Mouse (Mus musculus): ENCODE measurements around the gene Rnls. TPM values are rescaled to one million over a fixed set of nuclear protein-coding genes. Genes with fewer than 3 reads are reported as not detected.

Gene Rnls
- total RNA-seq, 2 experiments from 2014 or later, result 2.0 TPM; not detected in 1

GRCm38 (mm10) chr19:33113746-33114145, 278.3 kb downstream of the Rnls start:
- no peak for ATAC-seq (replicated peaks; ENCODE audit: poor library complexity, severe bottlenecking)

GRCm38 (mm10) chr19:33110404-33110803, 281.7 kb downstream of the Rnls start:
- no peak for ATAC-seq (replicated peaks; ENCODE audit: poor library complexity, severe bottlenecking)

DNA sequence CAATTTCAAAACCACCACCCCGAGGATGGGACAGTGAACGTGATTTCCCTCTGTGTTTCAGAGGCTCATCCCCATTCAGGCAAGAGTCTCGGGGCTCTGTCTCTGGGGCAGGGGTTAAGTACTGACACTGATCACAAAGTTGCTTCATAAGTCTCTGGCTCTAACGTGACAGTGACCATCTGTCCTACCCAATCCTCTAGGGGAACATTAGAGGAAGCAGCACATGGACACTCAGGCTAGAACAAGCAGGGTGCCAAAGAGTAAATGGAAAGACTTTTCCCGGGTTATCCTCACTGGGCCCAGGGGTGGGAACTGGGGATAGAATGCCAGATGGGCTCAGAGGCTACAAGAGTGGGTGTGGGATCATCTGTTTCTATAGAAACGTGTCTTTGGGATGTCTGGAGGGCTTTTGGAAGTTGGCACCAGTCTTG, 282.1 kb downstream of the Rnls start:
- ATAC-seq (replicated peaks; ENCODE audit: poor library complexity, severe bottlenecking), result peak; percentile 95

GRCm38 (mm10) chr19:33109141-33109540, 283.0 kb downstream of the Rnls start:
- peak; percentile 29 for ATAC-seq (replicated peaks; ENCODE audit: poor library complexity, severe bottlenecking)

GRCm38 (mm10) chr19:33103851-33104250, 288.2 kb downstream of the Rnls start:
- no peak for ATAC-seq (replicated peaks; ENCODE audit: poor library complexity, severe bottlenecking)

DNA sequence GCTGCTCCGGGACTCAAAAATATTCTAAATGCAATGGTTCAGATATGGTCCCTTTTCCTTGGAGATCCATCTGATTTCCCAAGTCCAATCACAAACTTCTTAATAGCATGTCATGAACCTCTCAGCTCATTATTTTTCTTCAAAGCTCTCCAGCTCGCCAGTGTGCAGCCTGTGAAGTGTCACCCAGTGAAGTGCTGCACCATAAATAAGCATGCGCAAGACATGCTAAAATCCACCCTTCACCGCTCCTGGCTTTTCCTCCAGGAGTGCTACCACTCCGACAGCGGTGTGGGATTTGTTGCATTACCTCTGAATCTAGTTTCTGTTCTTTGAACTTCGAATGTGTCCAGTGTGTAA, 289.3 kb downstream of the Rnls start:
- ATAC-seq (replicated peaks; ENCODE audit: poor library complexity, severe bottlenecking), result no peak

- ATAC-seq (replicated peaks; ENCODE audit: poor library complexity, severe bottlenecking), result peak; percentile 49
Observed at GRCm38 (mm10) chr19:33102008-33102782, 289.9 kb downstream of the Rnls start.

- ATAC-seq (replicated peaks; ENCODE audit: poor library complexity, severe bottlenecking), result peak; percentile 96
Observed at GRCm38 (mm10) chr19:33101093-33102007, 290.7 kb downstream of the Rnls start.

GRCm38 (mm10) chr19:33100598-33100997, 291.5 kb downstream of the Rnls start:
- ATAC-seq (replicated peaks; ENCODE audit: poor library complexity, severe bottlenecking), result no peak

GRCm38 (mm10) chr19:33100031-33100430, 292.1 kb downstream of the Rnls start:
- no peak for ATAC-seq (replicated peaks; ENCODE audit: poor library complexity, severe bottlenecking)

DNA sequence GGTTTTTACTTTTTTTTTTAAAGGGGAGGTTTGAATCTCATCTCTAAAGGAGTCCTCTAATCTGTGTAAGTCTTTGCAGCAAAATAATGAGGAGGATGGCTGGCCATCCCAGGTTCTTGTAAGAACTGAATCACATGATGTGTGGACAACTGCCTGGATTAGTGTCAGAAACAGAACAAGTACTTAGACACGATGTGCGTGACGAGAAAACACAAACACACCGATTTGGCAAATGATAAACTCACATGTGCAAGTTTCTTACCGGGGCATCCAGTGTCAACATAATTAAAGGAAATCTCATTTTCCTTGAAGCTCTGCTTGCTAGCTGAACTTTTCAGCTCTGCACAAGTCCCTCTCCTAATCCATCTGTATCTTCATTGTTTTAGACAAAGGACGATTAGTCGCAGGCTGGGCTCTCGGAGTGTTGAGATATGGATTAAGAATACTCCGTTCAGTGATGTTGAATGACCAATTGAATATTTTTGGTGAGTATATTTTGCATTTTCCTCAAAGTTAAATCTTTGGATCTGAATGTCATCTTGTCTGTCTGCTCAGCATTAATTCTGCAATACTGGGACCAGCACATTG, 292.8 kb downstream of the Rnls start:
- ATAC-seq (replicated peaks; ENCODE audit: poor library complexity, severe bottlenecking), result no peak

DNA sequence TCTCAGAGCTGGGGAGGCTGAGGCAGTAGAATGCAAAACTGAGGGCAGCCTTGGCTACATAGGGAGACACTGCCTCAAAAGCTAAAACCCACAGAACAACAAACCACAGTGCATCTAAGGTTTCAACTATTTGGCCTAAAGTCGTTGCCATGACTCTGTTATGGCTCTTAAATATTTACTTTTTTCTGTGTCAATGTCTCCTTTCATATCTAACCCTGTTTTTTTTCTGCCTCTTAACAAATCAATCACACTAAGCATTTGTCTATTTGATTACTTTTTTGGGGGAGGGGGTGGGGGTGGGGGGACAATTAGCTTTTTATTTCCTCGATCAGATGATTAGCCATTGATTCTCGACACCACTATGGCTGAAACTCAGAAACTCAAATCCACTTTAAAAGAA, 294.4 kb downstream of the Rnls start:
- ATAC-seq (replicated peaks; ENCODE audit: poor library complexity, severe bottlenecking), result no peak

DNA sequence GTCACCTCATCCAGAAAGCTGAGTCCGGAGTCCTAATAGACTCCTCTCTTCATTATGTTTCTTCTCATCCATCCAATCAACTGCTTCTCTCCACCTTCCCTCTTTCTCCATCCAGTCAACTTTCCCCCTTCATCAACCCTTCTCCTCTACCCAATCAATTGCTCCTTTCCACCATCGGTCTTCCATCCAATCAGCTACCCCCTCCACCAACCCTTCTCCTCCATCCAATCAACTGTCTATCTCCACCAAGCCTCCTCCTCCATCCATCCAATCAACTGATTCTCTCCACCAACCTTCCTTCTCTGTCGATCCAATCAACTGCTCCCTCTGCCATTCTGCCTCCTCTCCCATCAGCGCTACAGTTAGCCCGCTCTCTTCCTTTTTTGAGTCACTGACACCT, 295.5 kb downstream of the Rnls start:
- no peak for ATAC-seq (replicated peaks; ENCODE audit: poor library complexity, severe bottlenecking)

- peak; percentile 67 for ATAC-seq (replicated peaks; ENCODE audit: poor library complexity, severe bottlenecking)
Observed at GRCm38 (mm10) chr19:33092575-33092974, 299.5 kb downstream of the Rnls start.

GRCm38 (mm10) chr19:33091324-33091723, 300.8 kb downstream of the Rnls start:
- ATAC-seq (replicated peaks; ENCODE audit: poor library complexity, severe bottlenecking), result no peak

- no peak for ATAC-seq (replicated peaks; ENCODE audit: poor library complexity, severe bottlenecking)
Observed at GRCm38 (mm10) chr19:33088868-33089267, 303.2 kb downstream of the Rnls start.

DNA sequence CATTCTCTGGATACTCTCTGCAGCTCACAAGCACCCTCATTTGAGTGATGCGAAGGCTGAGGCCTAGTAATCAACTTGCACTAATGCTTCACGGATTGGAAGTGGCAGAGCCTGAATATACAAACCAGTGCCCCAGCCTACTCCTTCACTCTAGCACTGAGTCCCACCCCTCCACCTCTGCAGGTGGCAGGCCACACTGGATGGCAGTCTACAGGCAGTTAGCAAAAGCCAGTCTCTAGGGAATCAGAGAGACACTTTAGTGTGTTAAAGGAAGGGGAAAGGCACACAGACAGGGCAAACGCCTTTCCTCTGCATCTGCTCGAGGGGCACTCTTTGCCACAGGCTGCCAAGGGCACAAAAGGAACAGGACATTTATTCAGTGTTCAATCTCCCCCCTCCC, 304.1 kb downstream of the Rnls start:
- ATAC-seq (replicated peaks; ENCODE audit: poor library complexity, severe bottlenecking), result no peak

Data from granulocyte monocyte progenitor cell, adult 5-6 weeks (primary cell).